Mouse (Mus musculus) CH12.LX (cell line): ENCODE measurements around the gene Tomm20l. TPM values are rescaled to one million over a fixed set of nuclear protein-coding genes. Genes with fewer than 3 reads are reported as not detected.

Source experiments
- DNase-seq: peaks from one replicate; pipeline ENCODE4 v3.0.0-alpha.2; 2013; ENCODE audit errors: extremely low read depth
- H3K27ac ChIP-seq: 2 replicates; pipeline ENCODE4 v1.5.1; 2012; ENCODE audit warnings: low read depth, mild to moderate bottlenecking, control low read depth, moderate library complexity; ENCODE audit not compliant: insufficient read depth
- H3K27me3 ChIP-seq: replicated peaks from 2 replicates; pipeline ENCODE3; 2012; ENCODE audit warnings: inconsistent platforms
- H3K36me3 ChIP-seq, 2 experiments: replicated peaks in 1 of 2; 2 replicates each; pipeline versions ENCODE3 to v1.6.1; 2012; ENCODE audit warnings: inconsistent platforms in 1 of 2, low read length in 1 of 2, mild to moderate bottlenecking in 1 of 2, mixed read lengths in 1 of 2, moderate library complexity in 1 of 2; ENCODE audit not compliant: control insufficient read depth in 1 of 2, insufficient read depth in 1 of 2
- H3K4me1 ChIP-seq, 2 experiments: 2 replicates each; pipeline ENCODE4 v1.6.1; 2012; ENCODE audit warnings: inconsistent platforms in 1 of 2, moderate library complexity in 1 of 2; ENCODE audit not compliant: insufficient read depth in 2 of 2, control insufficient read depth in 1 of 2
- H3K4me2 ChIP-seq: 2 replicates; pipeline ENCODE4 v1.6.1; 2012; ENCODE audit warnings: low read depth, mild to moderate bottlenecking, control low read depth; ENCODE audit not compliant: poor library complexity, insufficient read depth, severe bottlenecking
- H3K4me3 ChIP-seq, 3 experiments: fragments of 150-350 bp in 1 of 3; sonication (generic) in 1 of 3; replicated peaks in 1 of 3; 2 replicates each; pipeline versions ENCODE3 to v1.5.1; 2011 to 2012; ENCODE audit warnings: low read depth in 2 of 3, low read length in 2 of 3, mild to moderate bottlenecking in 2 of 3, moderate library complexity in 2 of 3, control low read depth in 1 of 3, improper control_type of control experiment in 1 of 3, inconsistent platforms in 1 of 3, mixed read lengths in 1 of 3; ENCODE audit not compliant: poor library complexity in 1 of 3
- H3K79me2 ChIP-seq: replicated peaks from 2 replicates; pipeline ENCODE4 v1.6.1; 2012; ENCODE audit warnings: mild to moderate bottlenecking, moderate library complexity; ENCODE audit not compliant: control insufficient read depth, poor library complexity, insufficient read depth, severe bottlenecking; ENCODE audit errors: extremely low read depth
- H3K9ac ChIP-seq: 2 replicates; pipeline ENCODE4 v1.6.1; 2012; ENCODE audit warnings: low read depth, mild to moderate bottlenecking, control low read depth, moderate library complexity; ENCODE audit not compliant: insufficient read depth
- H3K9me3 ChIP-seq: replicated peaks from 2 replicates; pipeline ENCODE3; 2012; ENCODE audit warnings: low read length, inconsistent platforms, mixed read lengths
- BHLHE40 ChIP-seq: IDR thresholded peaks from 2 replicates; pipeline ENCODE4 v1.6.1; 2011; ENCODE audit warnings: mild to moderate bottlenecking, low read depth, low read length, improper control_type of control experiment
- E2F4 ChIP-seq: IDR thresholded peaks from 2 replicates; pipeline ENCODE4 v1.6.1; 2011; ENCODE audit warnings: low read depth, low read length, improper control_type of control experiment; ENCODE audit not compliant: insufficient replicate concordance
- GABPA ChIP-seq: IDR thresholded peaks from 2 replicates; pipeline ENCODE4 v1.6.1; 2012; ENCODE audit warnings: low read depth, low read length, improper control_type of control experiment, inconsistent platforms; ENCODE audit not compliant: insufficient replicate concordance
- JUN ChIP-seq: IDR thresholded peaks from 2 replicates; pipeline ENCODE4 v1.6.1; 2011; ENCODE audit warnings: low read depth, mild to moderate bottlenecking, low read length, improper control_type of control experiment, moderate library complexity; ENCODE audit not compliant: insufficient read depth
- KAT2A ChIP-seq: IDR thresholded peaks from 2 replicates; pipeline ENCODE4 v1.6.1; 2012; ENCODE audit warnings: low read length, improper control_type of control experiment, inconsistent platforms; ENCODE audit not compliant: insufficient replicate concordance
- MAZ ChIP-seq: IDR thresholded peaks from 2 replicates; pipeline ENCODE4 v1.6.1; 2012; ENCODE audit warnings: low read depth, mild to moderate bottlenecking, inconsistent platforms, low read length, improper control_type of control experiment, moderate library complexity
- MEF2A ChIP-seq: IDR thresholded peaks from 2 replicates; pipeline ENCODE4 v1.6.1; 2014; ENCODE audit warnings: low read depth, mild to moderate bottlenecking, inconsistent platforms, low read length, improper control_type of control experiment, borderline replicate concordance
- MXI1 ChIP-seq: IDR thresholded peaks from 2 replicates; pipeline ENCODE4 v1.6.1; 2011; ENCODE audit warnings: mild to moderate bottlenecking, low read depth, low read length, improper control_type of control experiment
- MYC ChIP-seq: IDR thresholded peaks from 2 replicates; pipeline ENCODE4 v1.6.1; 2011; ENCODE audit warnings: low read depth, mild to moderate bottlenecking, improper control_type of control experiment, low read length
- NELFE ChIP-seq: IDR thresholded peaks from 2 replicates; pipeline ENCODE4 v1.6.1; 2011; ENCODE audit warnings: low read depth, low read length, improper control_type of control experiment
- PAX5 ChIP-seq: IDR thresholded peaks from 2 replicates; pipeline ENCODE4 v1.6.1; 2012; ENCODE audit warnings: low read length, inconsistent platforms, mixed read lengths
- POLR2AphosphoS2 ChIP-seq: IDR thresholded peaks from 2 replicates; pipeline ENCODE4 v1.6.1; 2011; ENCODE audit warnings: low read depth, low read length, improper control_type of control experiment
- RCOR1 ChIP-seq: conservative IDR thresholded peaks from 2 replicates; pipeline ENCODE4 v1.6.1; 2012; ENCODE audit warnings: low read depth, mild to moderate bottlenecking, inconsistent platforms, low read length, improper control_type of control experiment
- SIN3A ChIP-seq: IDR thresholded peaks from 2 replicates; pipeline ENCODE4 v1.6.1; 2012; ENCODE audit warnings: low read length, improper control_type of control experiment, inconsistent platforms
- TBP ChIP-seq: conservative IDR thresholded peaks from 2 replicates; pipeline ENCODE4 v1.6.1; 2011; ENCODE audit warnings: low read depth, low read length, improper control_type of control experiment
- UBTF ChIP-seq: IDR thresholded peaks from 2 replicates; pipeline ENCODE4 v1.6.1; 2012; ENCODE audit warnings: low read depth, mild to moderate bottlenecking, inconsistent platforms, low read length, improper control_type of control experiment, moderate library complexity
- ZMIZ1 ChIP-seq: IDR thresholded peaks from 2 replicates; pipeline ENCODE4 v1.6.1; 2012; ENCODE audit warnings: low read depth, mild to moderate bottlenecking, inconsistent platforms, low read length, improper control_type of control experiment
- dilution Hi-C: fragments of 300-500 bp; cut with MboI; formaldehyde crosslinking; loops from 2 replicates; pipeline ENCODE4 v1.14.3; 2020; ENCODE audit warnings: low sequenced_read_pairs; ENCODE audit not compliant: extremely low pct_unique_long_range_greater_than_20kb, extremely low pct_ligation_motif_present
- in situ Hi-C: fragments of 300-500 bp; cut with MboI; formaldehyde crosslinking; loops from 3 replicates; pipeline ENCODE4 v1.14.3; 2019; ENCODE audit warnings: low sequenced_read_pairs, low pct_ligation_motif_present, low pct_unique_long_range_greater_than_20kb, mixed read lengths
- polyA plus RNA-seq: library from polyadenylated mRNA; unstranded; fragments of >175 nt; gene quantifications from 2 replicates; pipeline ENCODE4 v1.2.1, GENCODE M21; 2012; ENCODE audit warnings: low read depth; ENCODE audit not compliant: insufficient read length
- total RNA-seq, 2 experiments: library from RNA; depleted of rRNA; stranded (reverse); fragments of 300-350 nt in 1 of 2; fragments of >200 nt in 1 of 2; gene quantifications; 2 replicates each; pipeline ENCODE4 v1.2.3; 2012 to 2014

The Tomm20l gene
- total and polyA plus RNA-seq, 3 experiments = not detected

DNA sequence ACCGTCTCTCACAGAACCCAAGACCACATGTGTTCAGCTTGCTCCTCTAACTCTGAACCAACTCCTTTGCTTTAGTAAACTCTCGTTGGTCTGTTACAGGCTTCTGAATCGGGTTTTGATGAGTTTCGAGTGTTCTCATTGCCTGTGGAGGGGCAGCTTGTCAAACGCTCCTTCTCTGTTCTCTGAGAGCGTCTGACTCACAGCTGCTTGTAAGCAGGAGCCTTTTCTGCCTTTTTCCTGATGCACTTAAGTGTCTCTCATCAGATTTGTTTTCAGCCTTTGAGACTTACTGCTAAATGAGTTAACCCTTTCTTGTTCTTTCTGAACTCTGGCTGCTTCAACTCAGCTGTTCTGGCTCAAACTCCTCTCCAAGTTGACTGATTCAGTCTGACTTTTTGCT is 46.7 kb downstream of the Tomm20l start:
- DNase-seq = no peak
- Histone ChIP-seq H3K9ac (no peak overlapping the region), H3K36me3 (peaks cover 35 to 78% of the 10 kb centered on the region in 2 experiments), H3K4me1 (no peaks in the 10 kb centered on the region), H3K79me2 (no peaks in the 10 kb centered on the region), H3K4me3 (no peak overlapping the region), H3K27me3 (no peaks in the 10 kb centered on the region), H3K9me3 (no peaks in the 10 kb centered on the region), H3K27ac (no peak overlapping the region), H3K4me2 (no peak overlapping the region)
- in situ Hi-C loops = no loop called here
- TF ChIP-seq JUN (no peak), BHLHE40 (no peak), SIN3A (no peak), MAZ (no peak), E2F4 (no peak), MEF2A (no peak), KAT2A (no peak), POLR2AphosphoS2 (no peak), RCOR1 (no peak), ZMIZ1 (no peak), UBTF (no peak), GABPA (no peak), MYC (no peak), NELFE (no peak)
- dilution Hi-C loops = no loop called here

DNA sequence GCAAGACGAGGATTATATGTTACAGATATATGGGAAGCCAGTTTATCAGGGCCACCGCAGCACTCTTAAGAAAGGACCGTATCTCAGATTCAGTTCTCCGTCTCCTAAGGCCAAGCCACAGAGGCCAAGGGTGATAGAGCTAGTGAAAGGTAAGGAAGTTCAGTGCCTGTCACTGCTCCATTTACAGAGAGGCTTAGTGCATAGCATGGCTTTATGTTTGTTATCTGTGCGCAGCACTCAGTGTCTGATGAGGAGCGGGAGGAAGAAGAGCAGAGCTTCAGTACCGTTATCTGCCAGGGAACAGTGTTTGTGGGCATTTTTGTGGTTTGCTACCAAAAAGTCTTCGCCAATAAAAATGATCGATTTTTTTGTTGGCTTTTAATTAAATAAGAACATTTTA is 53.2 kb downstream of the Tomm20l start:
- no peak overlapping the region for H3K9ac ChIP-seq
- no peak overlapping the region for H3K4me2 ChIP-seq
- TF ChIP-seq BHLHE40 (no peak), SIN3A (no peak), PAX5 (no peak), TBP (no peak), MXI1 (no peak)
- TF ChIP-seq, all 38 proteins: peak for 0
- Histone ChIP-seq H3K36me3 (peaks cover 25 to 62% of the 10 kb centered on the region in 2 experiments), H3K9me3 (no peaks in the 10 kb centered on the region), H3K4me1 (no peaks in the 10 kb centered on the region), H3K4me3 (no peak overlapping the region), H3K27ac (no peak overlapping the region), H3K79me2 (no peaks in the 10 kb centered on the region), H3K27me3 (no peaks in the 10 kb centered on the region)
- dilution Hi-C loops = no loop called here
- in situ Hi-C loops = no loop called here
- no peak for DNase-seq
